Mouse (Mus musculus) forebrain, embryonic 12.5 days (tissue): Measurements from ENCODE around the gene Ptov1. TPM values are rescaled to one million over a fixed set of nuclear protein-coding genes. Genes with fewer than 3 reads are reported as not detected.

Source experiments
- ATAC-seq: fragments of 200-750 bp; cut with Nextera tagmentation; 2 replicates; pipeline ENCODE4 v1.8.0; 2017; ENCODE audit warnings: moderate TSS enrichment; ENCODE audit not compliant: low FRiP score
- H3K27ac ChIP-seq: fragments of 300-500 bp; sonication (generic); 2 replicates; pipeline ENCODE4 v1.5.1; 2016; ENCODE audit warnings: mild to moderate bottlenecking
- H3K27me3 ChIP-seq: fragments of 300-500 bp; sonication (generic); 2 replicates; pipeline ENCODE4 v1.6.1; 2016; ENCODE audit warnings: mild to moderate bottlenecking
- H3K36me3 ChIP-seq: fragments of 300-500 bp; sonication (generic); replicated peaks from 2 replicates; pipeline ENCODE4 v1.6.1; 2016; ENCODE audit warnings: mild to moderate bottlenecking
- H3K4me1 ChIP-seq: fragments of 300-500 bp; sonication (generic); 2 replicates; pipeline ENCODE4 v1.6.1; 2016
- H3K4me2 ChIP-seq: fragments of 300-500 bp; sonication (generic); 2 replicates; pipeline ENCODE4 v1.6.1; 2016; ENCODE audit warnings: mild to moderate bottlenecking, moderate library complexity
- H3K4me3 ChIP-seq: fragments of 300-500 bp; sonication (generic); replicated peaks from 2 replicates; pipeline ENCODE4 v1.5.1; 2016; ENCODE audit warnings: mild to moderate bottlenecking
- H3K9ac ChIP-seq: fragments of 300-500 bp; sonication (generic); 2 replicates; pipeline ENCODE4 v1.6.1; 2016; ENCODE audit warnings: mild to moderate bottlenecking
- H3K9me3 ChIP-seq: fragments of 300-500 bp; sonication (generic); 2 replicates; pipeline ENCODE4 v1.6.1; 2016
- WGBS: fragments of 180-500 bp; shearing (Covaris S2); methylation state at CpG from one replicate; pipeline ENCODE4 v1.1.7; 2016; 5-methylcytosine and 5-hydroxymethylcytosine counted together
- polyA plus RNA-seq: library from polyadenylated mRNA; unstranded; fragments of >200 nt; fragmentation: Nextera tagmentation; extraction: Ambion mirVana; gene quantifications from 2 replicates; pipeline ENCODE4 v1.2.1, GENCODE M21; 2016

Gene Ptov1
- polyA plus RNA-seq, 1 experiment from 2014 or later = 595 TPM

GRCm38 (mm10) chr7:44826771-44827170 lies 42.8 kb downstream of the Ptov1 start:
- no peak overlapping the region for H3K4me3 ChIP-seq
- H3K36me3 ChIP-seq = peaks cover 53% of the 10 kb centered on the region
- peaks cover 21% of the 10 kb centered on the region for H3K4me1 ChIP-seq
- no peaks in the 10 kb centered on the region for H3K9me3 ChIP-seq
- H3K27me3 ChIP-seq = no peaks in the 10 kb centered on the region
- H3K9ac ChIP-seq = no peak overlapping the region
- no peak overlapping the region for H3K27ac ChIP-seq
- no peak for ATAC-seq
- 90% methylated on average over 3 of the region's 3 CpGs for WGBS
- H3K4me2 ChIP-seq = no peak overlapping the region

- peaks cover 29% of the 10 kb centered on the region for H3K4me1 ChIP-seq
- H3K9ac ChIP-seq = no peak overlapping the region
- WGBS = 23% methylated on average over 3 of the region's 3 CpGs
- H3K27me3 ChIP-seq = no peaks in the 10 kb centered on the region
- H3K36me3 ChIP-seq = peaks cover 35% of the 10 kb centered on the region
- no peak overlapping the region for H3K4me2 ChIP-seq
- no peaks in the 10 kb centered on the region for H3K9me3 ChIP-seq
- ATAC-seq = peak; percentile 70
- 0 out of 2 replicates have a peak overlapping the region, but pooled peaks have one; percentile 31 for H3K27ac ChIP-seq
- H3K4me3 ChIP-seq = no peak overlapping the region
Observed at GRCm38 (mm10) chr7:44824872-44825271, 44.7 kb downstream of the Ptov1 start.

GRCm38 (mm10) chr7:44823409-44823808 lies 46.2 kb downstream of the Ptov1 start:
- no peak for ATAC-seq
- Histone ChIP-seq H3K27me3 (no peaks in the 10 kb centered on the region), H3K9ac (no peak overlapping the region), H3K36me3 (peaks cover 23% of the 10 kb centered on the region), H3K27ac (no peak overlapping the region), H3K4me1 (peaks cover 43% of the 10 kb centered on the region), H3K9me3 (no peaks in the 10 kb centered on the region), H3K4me3 (no peak overlapping the region), H3K4me2 (no peak overlapping the region)
- 34% methylated on average over 7 of the region's 7 CpGs for WGBS

GRCm38 (mm10) chr7:44821666-44822448 lies 47.7 kb downstream of the Ptov1 start:
- H3K9ac ChIP-seq = no peak overlapping the region
- H3K27ac ChIP-seq = no peak overlapping the region
- peaks cover 59% of the 10 kb centered on the region for H3K4me1 ChIP-seq
- no peaks in the 10 kb centered on the region for H3K9me3 ChIP-seq
- no peak overlapping the region for H3K4me3 ChIP-seq
- H3K27me3 ChIP-seq = no peaks in the 10 kb centered on the region
- no peak for ATAC-seq
- H3K4me2 ChIP-seq = no peak overlapping the region
- H3K36me3 ChIP-seq = peaks cover 12% of the 10 kb centered on the region; the same call in 1 of the 2 replicates
- 88% methylated on average over 7 of the region's 7 CpGs for WGBS

GRCm38 (mm10) chr7:44820525-44820924 lies 49.1 kb downstream of the Ptov1 start:
- Histone ChIP-seq H3K36me3 (0 out of 2 replicates have a peak, but pooled peaks cover 4% of the 10 kb centered on the region), H3K4me1 (peaks cover 61% of the 10 kb centered on the region), H3K27ac (no peak overlapping the region), H3K27me3 (no peaks in the 10 kb centered on the region), H3K4me3 (no peak overlapping the region), H3K9me3 (no peaks in the 10 kb centered on the region), H3K4me2 (no peak overlapping the region), H3K9ac (no peak overlapping the region)
- ATAC-seq = no peak
- WGBS = 90% methylated on average over 3 of the region's 3 CpGs

GRCm38 (mm10) chr7:44819863-44820262 lies 49.7 kb downstream of the Ptov1 start:
- H3K4me3 ChIP-seq = no peak overlapping the region
- no peaks in the 10 kb centered on the region for H3K27me3 ChIP-seq
- H3K27ac ChIP-seq = no peak overlapping the region
- no peak for ATAC-seq
- H3K36me3 ChIP-seq = 0 out of 2 replicates have a peak, but pooled peaks cover 4% of the 10 kb centered on the region
- H3K9me3 ChIP-seq = no peaks in the 10 kb centered on the region
- peaks cover 67% of the 10 kb centered on the region for H3K4me1 ChIP-seq
- H3K9ac ChIP-seq = no peak overlapping the region
- WGBS = 74% methylated on average over 5 of the region's 5 CpGs
- peak overlapping the region; percentile 90 for H3K4me2 ChIP-seq

- WGBS = 95% methylated on average over 2 of the region's 2 CpGs
- Histone ChIP-seq H3K4me1 (peaks cover 67% of the 10 kb centered on the region), H3K4me3 (peak overlapping the region; percentile 86)
Observed at GRCm38 (mm10) chr7:44819391-44819790, 50.2 kb downstream of the Ptov1 start.

GRCm38 (mm10) chr7:44818751-44819235 lies 50.8 kb downstream of the Ptov1 start:
- H3K27me3 ChIP-seq = no peaks in the 10 kb centered on the region
- WGBS = 39% methylated on average over 6 of the region's 6 CpGs
- peak overlapping the region; percentile 86 for H3K4me3 ChIP-seq
- H3K4me1 ChIP-seq = peaks cover 61% of the 10 kb centered on the region
- ATAC-seq = no peak
- H3K36me3 ChIP-seq = peaks cover 13% of the 10 kb centered on the region
- H3K27ac ChIP-seq = peak overlapping the region; percentile 50; the same call in 1 of the 2 replicates
- peak overlapping the region; percentile 90 for H3K4me2 ChIP-seq
- H3K9ac ChIP-seq = peak overlapping the region; percentile 87
- no peaks in the 10 kb centered on the region for H3K9me3 ChIP-seq

More at GRCm38 (mm10) chr7:44819391-44819790, 50.2 kb downstream of the Ptov1 start:
- ATAC-seq = no peak
- H3K27me3 ChIP-seq = no peaks in the 10 kb centered on the region
- H3K36me3 ChIP-seq = peaks cover 7% of the 10 kb centered on the region; the same call in 1 of the 2 replicates
- peak overlapping the region; percentile 90 for H3K4me2 ChIP-seq
- H3K9me3 ChIP-seq = no peaks in the 10 kb centered on the region
- H3K9ac ChIP-seq = peak overlapping the region; percentile 87
- no peak overlapping the region for H3K27ac ChIP-seq

- Histone ChIP-seq H3K27ac (0 out of 2 replicates have a peak overlapping the region, but pooled peaks have one; percentile 50), H3K4me2 (peak overlapping the region; percentile 90), H3K9me3 (no peaks in the 10 kb centered on the region), H3K27me3 (no peaks in the 10 kb centered on the region), H3K9ac (peak overlapping the region; percentile 87), H3K4me1 (peaks cover 56% of the 10 kb centered on the region), H3K4me3 (peak overlapping the region; percentile 86), H3K36me3 (peaks cover 18% of the 10 kb centered on the region)
- WGBS = 28% methylated on average over 2 of the region's 2 CpGs
- no peak for ATAC-seq
Observed at GRCm38 (mm10) chr7:44818164-44818563, 51.4 kb downstream of the Ptov1 start.

GRCm38 (mm10) chr7:44817441-44817840 lies 52.1 kb downstream of the Ptov1 start:
- H3K9me3 ChIP-seq = no peaks in the 10 kb centered on the region
- peak overlapping the region; percentile 98; the same call in 1 of the 2 replicates for H3K27ac ChIP-seq
- peak overlapping the region; percentile 86 for H3K4me3 ChIP-seq
- peaks cover 23% of the 10 kb centered on the region for H3K36me3 ChIP-seq
- no peak for ATAC-seq
- peak overlapping the region; percentile 90 for H3K4me2 ChIP-seq
- H3K9ac ChIP-seq = peak overlapping the region; percentile 87
- H3K4me1 ChIP-seq = peaks cover 50% of the 10 kb centered on the region
- H3K27me3 ChIP-seq = no peaks in the 10 kb centered on the region
- WGBS = 34% methylated on average over 3 of the region's 3 CpGs

- no peaks in the 10 kb centered on the region for H3K9me3 ChIP-seq
- H3K4me1 ChIP-seq = peaks cover 50% of the 10 kb centered on the region
- H3K4me3 ChIP-seq = peak within 1 kb of the TSS; percentile 86
- H3K4me2 ChIP-seq = peak within 1 kb of the TSS; percentile 90
- peak; percentile 44 for ATAC-seq
- H3K36me3 ChIP-seq = peaks cover 30% of the 10 kb centered on the region
- H3K9ac ChIP-seq = peak within 1 kb of the TSS; percentile 87
- peak within 1 kb of the TSS; percentile 98 for H3K27ac ChIP-seq
- WGBS = under 1% methylated on average over 42 of the region's 57 CpGs
- no peaks in the 10 kb centered on the region for H3K27me3 ChIP-seq
Observed at GRCm38 (mm10) chr7:44816470-44817021, 53.0 kb downstream of the Ptov1 start, which contains the start of gene Atf5. TSS of gene Atf5 (minus strand) at chr7:44816658.

GRCm38 (mm10) chr7:44815721-44816469 lies 53.7 kb downstream of the Ptov1 start, which contains the start of the genes Nup62 and Il4i1:
TSS of gene Nup62 (plus strand) at chr7:44816088.
TSS of gene Il4i1 (plus strand) at chr7:44816387.
- Histone ChIP-seq H3K27me3 (no peaks in the 10 kb centered on the region), H3K9me3 (no peaks in the 10 kb centered on the region), H3K36me3 (peaks cover 36% of the 10 kb centered on the region), H3K9ac (peak within 1 kb of the TSS; percentile 87), H3K4me2 (peak within 1 kb of the TSS; percentile 90), H3K27ac (peak within 1 kb of the TSS; percentile 98), H3K4me1 (peaks cover 47% of the 10 kb centered on the region), H3K4me3 (peak within 1 kb of the TSS; percentile 86)
- ATAC-seq = peak; percentile 95
- under 1% methylated on average over 62 of the region's 62 CpGs for WGBS
